Mouse (Mus musculus) right cerebral cortex, postnatal 14 days (tissue): ENCODE measurements around the gene 2310022B05Rik.

Source experiments
- DNase-seq: peaks from one replicate; pipeline ENCODE4 v3.0.0; 2022

Gene 2310022B05Rik

DNA sequence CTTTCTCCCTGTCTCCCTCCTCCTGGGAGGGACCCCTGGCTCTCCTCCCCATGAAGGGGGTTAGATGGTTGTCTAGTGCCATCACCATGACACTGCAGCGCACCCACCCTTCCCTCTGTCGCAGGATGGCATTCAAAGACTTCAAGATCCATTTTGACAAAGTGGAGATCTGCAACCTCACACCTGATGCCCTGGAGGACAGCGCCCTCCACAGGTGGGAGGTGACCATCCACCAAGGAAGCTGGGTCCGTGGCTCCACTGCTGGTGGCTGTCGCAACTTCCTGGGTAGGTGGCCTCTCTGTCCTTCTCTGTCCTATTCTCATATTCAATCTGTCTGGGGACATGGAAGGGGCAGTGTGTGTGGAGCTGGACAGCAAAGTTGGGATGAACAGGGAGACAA, 59.1 kb downstream of the 2310022B05Rik start:
- no peak for DNase-seq

DNA sequence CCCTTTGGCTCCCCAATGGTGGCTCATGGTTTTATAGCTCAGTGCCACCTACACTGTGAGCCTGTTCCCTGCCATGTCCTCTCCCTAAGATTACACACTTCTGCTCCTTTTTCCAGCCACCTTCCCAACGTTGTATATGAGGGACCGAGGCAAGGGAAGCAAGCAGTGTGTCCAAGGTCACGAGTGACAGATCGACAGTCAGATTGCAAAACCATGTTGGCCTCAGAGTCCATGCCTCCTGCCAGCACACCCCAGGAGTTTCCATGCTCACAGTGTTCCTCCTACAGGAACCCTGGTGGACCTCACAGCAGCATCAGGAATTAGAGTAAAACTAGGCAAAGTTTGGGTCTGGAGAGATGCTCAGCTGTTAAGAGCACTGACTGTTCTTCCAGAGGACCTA, 73.8 kb downstream of the 2310022B05Rik start:
- DNase-seq = no peak

GRCm38 (mm10) chr8:124586556-124586955, 76.6 kb downstream of the 2310022B05Rik start:
- no peak for DNase-seq
